In genomic region chr17:50284845-50285244, GRCm38 (mm10) we compare ENCODE assay signal across 28 mouse cellular contexts. TPM values are rescaled to one million over a fixed set of nuclear protein-coding genes. Genes with fewer than 3 reads are reported as not detected.
"Had no signal": no experiment of that assay in that cellular context is flagged by ENCODE, and none has a peak within 500 bp of the region (broad histone marks: within the 10 kb centered on the region; RNA-seq: fewer than 3 reads in every experiment).

No protein-coding gene starts in this region.

- H3K9ac ChIP-seq: heart, embryonic 12.5 days; hindbrain, embryonic 12.5 days; hindbrain, embryonic 14.5 days; intestine, embryonic 15.5 days; limb, embryonic 12.5 days; liver, embryonic 13.5 days had no signal

- H3K36me3 ChIP-seq: heart, embryonic 10.5 days; heart, embryonic 12.5 days; hindbrain, embryonic 10.5 days; hindbrain, embryonic 12.5 days; intestine, embryonic 15.5 days; limb, embryonic 10.5 days; limb, embryonic 12.5 days; liver, embryonic 13.5 days had no signal

- H3K27me3 ChIP-seq: heart, embryonic 12.5 days; hindbrain, embryonic 12.5 days; intestine, embryonic 15.5 days; limb, embryonic 12.5 days; liver, embryonic 13.5 days had no signal

- ATAC-seq: hindbrain, embryonic 16.5 days; inflammation-experienced regulatory T-cells, adult 6 months; intestine, embryonic 15.5 days; intestine, postnatal 0 days had no signal

- DNase-seq: gastrocnemius, adult 2 months; gastrocnemius, postnatal 10 days; gastrocnemius, postnatal 25 days; heart, adult 11 months; heart, postnatal 10 days; heart, postnatal 4 days; kidney, adult 18-20 months; kidney, adult 8-10 months; kidney, postnatal 10 days; kidney, postnatal 25 days; kidney, postnatal 4 days; layer of hippocampus, adult 9-11 months; liver; liver, embryonic 13.5 days had no signal

- H3K4me1 ChIP-seq: heart, embryonic 10.5 days; heart, embryonic 12.5 days; hindbrain, embryonic 10.5 days; hindbrain, embryonic 12.5 days; intestine, embryonic 15.5 days; limb, embryonic 10.5 days; limb, embryonic 12.5 days; liver, embryonic 13.5 days had no signal

- H3K27ac ChIP-seq: gastrocnemius, adult 2 months; heart, embryonic 10.5 days; hindbrain, embryonic 10.5 days; hindbrain, embryonic 12.5 days; hindbrain, embryonic 14.5 days; intestine, embryonic 15.5 days; left cerebral cortex, adult 2 months; limb, embryonic 10.5 days; limb, embryonic 12.5 days; liver, embryonic 13.5 days had no signal

- H3K9me3 ChIP-seq: heart, embryonic 10.5 days; heart, embryonic 12.5 days; hindbrain, embryonic 10.5 days; hindbrain, embryonic 12.5 days; intestine, embryonic 15.5 days; limb, embryonic 10.5 days; limb, embryonic 12.5 days; liver, embryonic 13.5 days had no signal

- H3K4me3 ChIP-seq: gastrocnemius, adult 2 months; heart, embryonic 10.5 days; heart, embryonic 12.5 days; hindbrain, embryonic 10.5 days; hindbrain, embryonic 12.5 days; intestine, embryonic 15.5 days; left cerebral cortex, adult 2 months; limb, embryonic 10.5 days; limb, embryonic 12.5 days; liver, embryonic 13.5 days had no signal

- H3K4me2 ChIP-seq: heart, embryonic 12.5 days; hindbrain, embryonic 12.5 days; hindbrain, embryonic 14.5 days; intestine, embryonic 15.5 days; limb, embryonic 12.5 days; liver, embryonic 11.5 days; liver, embryonic 13.5 days had no signal

RNA-seq across cellular contexts. Expression of gene Dazl, which starts 8.6 kb away (rescaled TPM):
- total RNA-seq: heart, postnatal 4 days had no signal
- polyA plus RNA-seq: hindbrain, embryonic 10.5 days; kidney, embryonic 14.5 days; limb, embryonic 10.5 days; limb, embryonic 12.5 days had no signal
